Mouse (Mus musculus) liver, embryonic 14.5 days (tissue): Measurements from ENCODE around the gene Gbf1.
"Not testable (repeated sequence)": the region's sequence is repeated elsewhere in the genome, so short reads cannot be mapped to it uniquely, and the experiment has no call there.

Experiments
- CTCF ChIP-seq: IDR thresholded peaks from 2 replicates; pipeline ENCODE4 v1.5.1; 2016; ENCODE audit warnings: antibody characterized with exemption, low read depth, control low read depth
- EP300 ChIP-seq: IDR thresholded peaks from 2 replicates; pipeline ENCODE4 v1.6.1; 2016; ENCODE audit warnings: antibody characterized with exemption, low read depth

DNA sequence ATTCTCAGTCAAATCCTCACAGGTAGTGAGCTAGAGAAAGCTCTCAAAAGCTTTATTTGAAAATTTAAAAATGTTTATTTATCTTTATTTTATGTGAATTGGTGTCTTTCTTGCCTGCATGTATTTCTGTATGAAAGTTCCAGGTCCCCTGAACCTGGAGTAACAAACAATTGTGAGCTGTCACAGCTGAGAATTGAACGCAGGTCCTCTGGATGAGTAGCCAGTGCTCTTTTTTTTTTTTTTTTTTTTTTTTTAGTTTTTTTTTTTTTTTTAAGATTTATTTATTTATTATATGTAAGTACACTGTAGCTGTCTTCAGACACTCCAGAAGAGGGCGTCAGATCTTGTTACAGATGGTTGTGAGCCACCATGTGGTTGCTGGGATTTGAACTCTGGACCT, 14.9 kb downstream of the Gbf1 start:
- TF ChIP-seq CTCF, EP300: not testable (repeated sequence)
